Mouse (Mus musculus) heart, embryonic 14.5 days (tissue): ENCODE measurements around the gene Oxnad1. TPM values are rescaled to one million over a fixed set of nuclear protein-coding genes. Genes with fewer than 3 reads are reported as not detected.
A peak's percentile ranks its signal among the peaks of the same experiment; 100 is the strongest.
"Not testable (repeated sequence)": the region's sequence is repeated elsewhere in the genome, so short reads cannot be mapped to it uniquely, and the experiment has no call there.

Experiments
- ATAC-seq: fragments of 200-750 bp; cut with Nextera tagmentation; 2 replicates; pipeline ENCODE4 v1.8.0; 2017; ENCODE audit warnings: low read depth, moderate TSS enrichment; ENCODE audit not compliant: insufficient number of reproducible peaks, insufficient read depth, low FRiP score
- H3K27ac ChIP-seq, 2 experiments: fragments of 200-500 bp in 1 of 2; fragments of 300-500 bp in 1 of 2; sonication (generic) in 1 of 2; replicated peaks in 1 of 2; 2 replicates each; pipeline ENCODE4 v1.5.1; 2012 to 2014; ENCODE audit warnings: low read depth in 2 of 2, low read length in 2 of 2, control low read depth in 1 of 2, mild to moderate bottlenecking in 1 of 2, mixed read lengths in 1 of 2; ENCODE audit not compliant: control insufficient read depth in 1 of 2, insufficient read depth in 1 of 2
- H3K27me3 ChIP-seq: fragments of 300-500 bp; sonication (generic); 2 replicates; pipeline ENCODE4 v1.6.1; 2014; ENCODE audit warnings: mild to moderate bottlenecking, low read length, control low read depth; ENCODE audit not compliant: control insufficient read depth, insufficient read depth
- H3K36me3 ChIP-seq: fragments of 300-500 bp; sonication (generic); 2 replicates; pipeline ENCODE4 v1.6.1; 2014; ENCODE audit warnings: mild to moderate bottlenecking, control low read depth, low read length, mixed read lengths; ENCODE audit not compliant: control insufficient read depth, insufficient read depth
- H3K4me1 ChIP-seq, 2 experiments: fragments of 200-500 bp in 1 of 2; fragments of 300-500 bp in 1 of 2; sonication (generic) in 1 of 2; 2 replicates each; pipeline ENCODE4 v1.6.1; 2012 to 2014; ENCODE audit warnings: low read length in 2 of 2, control low read depth in 1 of 2, mixed read lengths in 1 of 2; ENCODE audit not compliant: control insufficient read depth in 2 of 2, insufficient read depth in 2 of 2
- H3K4me2 ChIP-seq: fragments of 300-500 bp; sonication (generic); 2 replicates; pipeline ENCODE4 v1.6.1; 2014; ENCODE audit warnings: mild to moderate bottlenecking, low read length
- H3K4me3 ChIP-seq, 2 experiments: fragments of 200-500 bp in 1 of 2; fragments of 300-500 bp in 1 of 2; sonication (generic) in 1 of 2; 2 replicates each; pipeline ENCODE4 v1.5.1; 2012 to 2014; ENCODE audit warnings: low read length in 2 of 2, mild to moderate bottlenecking in 2 of 2, control low read depth in 1 of 2, low read depth in 1 of 2, moderate library complexity in 1 of 2; ENCODE audit not compliant: control insufficient read depth in 1 of 2, insufficient read depth in 1 of 2
- H3K9ac ChIP-seq: fragments of 300-500 bp; sonication (generic); 2 replicates; pipeline ENCODE4 v1.6.1; 2014; ENCODE audit warnings: mild to moderate bottlenecking, low read length
- H3K9me3 ChIP-seq: fragments of 300-500 bp; sonication (generic); 2 replicates; pipeline ENCODE4 v1.6.1; 2016; ENCODE audit warnings: low read length, control low read depth; ENCODE audit not compliant: control insufficient read depth
- WGBS: fragments of 180-500 bp; shearing (Covaris S2); extraction: QIAGEN DNeasy Blood & Tissue Kit; methylation state at CpG from one replicate; pipeline ENCODE4 v1.1.7; 2014; 5-methylcytosine and 5-hydroxymethylcytosine counted together
- polyA plus RNA-seq: library from polyadenylated mRNA; unstranded; fragments of >200 nt; fragmentation: Nextera tagmentation; extraction: Ambion mirVana; gene quantifications from 2 replicates; pipeline ENCODE4 v1.2.1, GENCODE M21; 2014

Oxnad1 gene
- polyA plus RNA-seq, 1 experiment from 2014 or later, result 25.8 TPM

DNA sequence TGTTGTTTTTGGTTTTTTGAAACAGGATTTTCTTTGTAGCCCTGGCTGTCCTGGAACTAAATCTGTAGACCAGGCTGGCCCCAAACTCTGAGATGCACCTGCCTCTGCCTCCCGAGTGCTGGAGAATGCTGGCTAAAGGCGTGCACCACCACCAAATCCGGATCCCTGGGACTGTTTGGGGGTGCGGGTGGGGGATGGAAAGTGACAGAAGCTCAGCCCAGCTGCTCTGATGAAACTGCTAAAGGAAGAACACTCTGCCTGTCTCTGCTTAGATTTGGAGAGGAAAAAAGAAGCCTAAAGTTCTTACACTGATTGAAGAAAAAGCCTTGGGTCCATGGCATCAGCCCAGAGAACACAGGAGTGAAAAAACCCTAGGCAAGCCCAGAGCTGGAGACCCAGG is 18.4 kb downstream of the Oxnad1 start:
- Histone ChIP-seq H3K4me2 (no peak overlapping the region), H3K4me3 (no peak overlapping the region), H3K4me1 (peaks cover 3 to 7% of the 10 kb centered on the region in 2 experiments; a peak in 2 of 4 replicates), H3K9me3 (no peaks in the 10 kb centered on the region), H3K36me3 (peaks cover 55% of the 10 kb centered on the region), H3K27me3 (no peaks in the 10 kb centered on the region), H3K27ac (no peak overlapping the region), H3K9ac (no peak overlapping the region)
- ATAC-seq, result no peak
- WGBS, result 78% methylated on average over 4 of the region's 4 CpGs

GRCm38 (mm10) chr14:32105663-32106062 is 20.5 kb downstream of the Oxnad1 start:
- 31% methylated on average over 7 of the region's 7 CpGs for WGBS
- Histone ChIP-seq H3K36me3 (peaks cover 33% of the 10 kb centered on the region), H3K4me1 (peaks cover 3 to 7% of the 10 kb centered on the region in 2 experiments; a peak in 2 of 4 replicates), H3K4me3 (no peak overlapping the region), H3K9ac (no peak overlapping the region), H3K27ac (no peak overlapping the region), H3K9me3 (no peaks in the 10 kb centered on the region), H3K27me3 (no peaks in the 10 kb centered on the region), H3K4me2 (no peak overlapping the region)
- ATAC-seq, result no peak

DNA sequence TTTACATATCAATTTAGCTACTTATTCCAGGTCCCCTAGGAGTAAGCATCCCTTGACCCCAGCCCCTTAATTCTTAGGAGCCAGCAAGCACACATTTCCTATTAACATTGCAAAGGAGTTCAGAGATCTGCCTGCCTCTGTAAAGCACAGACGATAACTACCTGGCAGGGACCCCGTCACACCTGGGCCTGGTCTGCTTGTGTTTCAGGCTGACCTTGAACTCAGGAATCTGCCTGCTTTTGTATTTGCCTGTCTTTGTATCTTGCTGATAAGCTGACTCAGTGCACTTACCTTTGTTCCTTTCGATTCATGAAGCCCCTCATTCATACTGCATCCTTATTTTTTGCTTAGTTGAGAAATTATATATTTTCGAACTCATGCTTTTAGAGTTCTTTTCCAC is 21.7 kb downstream of the Oxnad1 start:
- 89% methylated on average over 4 of the region's 4 CpGs for WGBS
- no peak overlapping the region for H3K4me3 ChIP-seq
- ATAC-seq, result no peak
- no peaks in the 10 kb centered on the region for H3K9me3 ChIP-seq
- H3K4me2 ChIP-seq, result no peak overlapping the region
- H3K27me3 ChIP-seq, result no peaks in the 10 kb centered on the region
- no peak overlapping the region for H3K9ac ChIP-seq
- H3K4me1 ChIP-seq, result peaks cover 3 to 7% of the 10 kb centered on the region in 2 experiments; a peak in 2 of 4 replicates
- peaks cover 22% of the 10 kb centered on the region for H3K36me3 ChIP-seq
- H3K27ac ChIP-seq, result no peak overlapping the region

DNA sequence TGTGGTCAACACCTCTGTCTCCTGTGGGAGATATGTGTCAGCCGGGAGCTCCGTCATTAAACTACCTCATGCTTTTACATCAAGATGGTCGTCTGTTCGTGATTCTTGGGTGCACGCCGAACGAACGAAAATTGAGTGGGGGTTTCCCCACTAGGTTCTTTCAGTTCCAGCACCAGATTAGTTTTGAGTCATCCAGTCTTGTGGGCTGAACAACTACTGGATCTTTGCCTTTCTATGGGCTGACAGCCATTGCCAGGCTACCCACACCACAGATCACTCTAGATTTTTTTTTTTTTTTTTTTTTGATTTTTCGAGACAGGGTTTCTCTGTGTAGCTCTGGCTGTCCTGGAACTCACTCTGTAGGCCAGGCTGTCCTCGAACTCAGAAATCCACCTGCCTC is 26.9 kb downstream of the Oxnad1 start:
- H3K4me3 ChIP-seq, ATAC-seq: not testable (repeated sequence)

GRCm38 (mm10) chr14:32120940-32121919 is 36.1 kb downstream of the Oxnad1 start:
- no peaks in the 10 kb centered on the region for H3K4me1 ChIP-seq
- H3K36me3 ChIP-seq, result no peaks in the 10 kb centered on the region
- no peaks in the 10 kb centered on the region for H3K9me3 ChIP-seq
- peak overlapping the region in 1 of 2 experiments; percentile 37; a peak in 1 of 4 replicates for H3K27ac ChIP-seq
- H3K4me3 ChIP-seq, result no peak overlapping the region
- no peaks in the 10 kb centered on the region for H3K27me3 ChIP-seq
- no peak overlapping the region for H3K9ac ChIP-seq
- no peak overlapping the region for H3K4me2 ChIP-seq
- ATAC-seq, result no peak
- 67% methylated on average over 11 of the region's 11 CpGs for WGBS

More for the DNA sequence above, 26.9 kb downstream of the Oxnad1 start:
- not testable (repeated sequence) for H3K9ac ChIP-seq, H3K9me3 ChIP-seq, H3K27ac ChIP-seq, H3K36me3 ChIP-seq, H3K4me1 ChIP-seq, H3K4me2 ChIP-seq, H3K27me3 ChIP-seq
- 91% methylated on average over 9 of the region's 10 CpGs for WGBS

GRCm38 (mm10) chr14:32121920-32122315 is 36.7 kb downstream of the Oxnad1 start:
- no peak overlapping the region for H3K9ac ChIP-seq
- no peak overlapping the region for H3K4me3 ChIP-seq
- H3K4me1 ChIP-seq, result no peaks in the 10 kb centered on the region
- H3K27ac ChIP-seq, result no peak overlapping the region
- H3K4me2 ChIP-seq, result no peak overlapping the region
- H3K9me3 ChIP-seq, result no peaks in the 10 kb centered on the region
- ATAC-seq, result no peak
- no peaks in the 10 kb centered on the region for H3K36me3 ChIP-seq
- no peaks in the 10 kb centered on the region for H3K27me3 ChIP-seq
- WGBS, result 40% methylated on average over 2 of the region's 2 CpGs

DNA sequence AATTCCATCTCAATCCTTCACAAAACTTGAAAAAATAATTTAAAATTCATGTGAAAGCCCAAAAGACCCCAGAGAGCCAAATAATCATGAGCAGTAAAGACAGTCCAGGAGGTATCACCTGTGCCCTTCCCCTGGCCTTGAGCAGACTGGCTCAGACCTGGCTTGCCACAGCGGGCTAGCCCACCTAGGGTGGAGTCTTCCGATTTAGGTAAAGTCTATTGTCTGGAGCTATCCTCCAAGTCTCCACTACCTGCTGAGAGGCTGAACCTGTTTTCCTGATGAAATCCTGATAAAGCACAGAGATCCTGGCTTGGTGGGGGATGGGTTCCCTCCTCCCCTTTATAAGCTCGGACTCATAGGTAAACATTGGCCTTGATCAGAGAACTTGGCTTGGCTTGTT is 39.1 kb downstream of the Oxnad1 start:
- Histone ChIP-seq H3K4me1 (no peaks in the 10 kb centered on the region), H3K36me3 (no peaks in the 10 kb centered on the region), H3K4me3 (no peak overlapping the region), H3K9me3 (no peaks in the 10 kb centered on the region), H3K27ac (no peak overlapping the region), H3K9ac (no peak overlapping the region), H3K4me2 (no peak overlapping the region), H3K27me3 (no peaks in the 10 kb centered on the region)
- WGBS, result 71% methylated on average over 3 of the region's 3 CpGs
- no peak for ATAC-seq
